Mouse (Mus musculus): ENCODE results near the gene Mpo. TPM values are rescaled to one million over a fixed set of nuclear protein-coding genes. Genes with fewer than 3 reads are reported as not detected.

Mpo gene
- polyA plus RNA-seq, 1 experiment from 2014 or later, result 1.7 TPM

DNA sequence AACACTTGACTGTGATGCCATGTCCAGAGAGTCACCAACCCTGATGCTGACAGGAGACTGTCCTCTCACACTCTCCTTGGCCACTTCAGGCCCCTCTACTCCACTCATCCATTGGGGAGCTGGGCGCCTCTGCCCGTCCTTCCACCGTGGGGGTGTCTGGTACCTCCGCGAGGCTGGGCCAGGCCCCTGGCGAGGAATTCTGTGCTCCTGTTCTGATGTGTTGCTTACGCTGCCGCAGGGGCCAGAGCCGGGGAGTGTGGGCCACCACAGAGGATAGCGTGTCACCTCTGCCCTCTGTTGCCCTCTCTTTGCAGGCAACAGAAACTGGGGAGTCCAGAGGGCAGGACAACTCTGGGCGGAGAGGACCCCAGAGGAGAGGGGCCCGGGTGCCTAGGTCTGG, 14.5 kb upstream of the Mpo start:
- Histone ChIP-seq H3K27me3 (peaks cover 27% of the 10 kb centered on the region; the same call in 1 of the 2 replicates), H3K4me1 (peaks cover 15% of the 10 kb centered on the region), H3K4me3 (peak overlapping the region; percentile 29; the same call in 1 of the 2 replicates), H3K4me2 (replicated peaks) (peak overlapping the region; percentile 62), H3K36me3 (0 out of 2 replicates have a peak, but pooled peaks cover 8% of the 10 kb centered on the region), H3K27ac (no peak overlapping the region), H3K9me3 (replicated peaks) (no peaks in the 10 kb centered on the region), H3K9ac (no peak overlapping the region)
- 0 out of 2 replicates have a peak, but pooled peaks have one; percentile 11 for ATAC-seq (ENCODE audit: low FRiP score)
- WGBS, result 46% methylated on average over 12 of the region's 12 CpGs

DNA sequence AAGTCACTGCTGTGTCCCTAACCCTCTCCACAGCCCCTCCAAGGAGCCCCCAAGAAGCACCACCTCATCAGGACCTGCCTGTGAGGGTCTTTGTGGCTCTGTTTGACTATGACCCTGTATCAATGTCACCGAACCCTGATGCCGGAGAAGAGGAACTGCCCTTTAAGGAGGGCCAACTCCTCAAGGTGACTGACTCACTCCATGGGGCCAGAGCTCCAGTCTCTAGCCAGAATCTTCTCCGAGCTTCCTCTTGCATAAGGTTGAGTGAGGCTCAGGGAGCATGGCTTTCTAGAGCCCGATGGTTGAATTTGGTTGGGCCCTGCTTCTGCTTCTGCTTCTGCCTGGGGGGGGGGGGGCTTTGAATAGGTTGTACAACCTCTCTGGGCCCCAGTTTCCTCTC, 14.0 kb upstream of the Mpo start:
- Histone ChIP-seq H3K27ac (no peak overlapping the region), H3K4me1 (peaks cover 15% of the 10 kb centered on the region), H3K9ac (no peak overlapping the region), H3K27me3 (peaks cover 27% of the 10 kb centered on the region; the same call in 1 of the 2 replicates), H3K9me3 (replicated peaks) (no peaks in the 10 kb centered on the region), H3K4me3 (no peak overlapping the region), H3K4me2 (replicated peaks) (no peak overlapping the region), H3K36me3 (0 out of 2 replicates have a peak, but pooled peaks cover 8% of the 10 kb centered on the region)
- ATAC-seq (ENCODE audit: low FRiP score), result no peak
- WGBS, result 85% methylated on average over 4 of the region's 4 CpGs

GRCm38 (mm10) chr11:87780130-87780529, 13.3 kb upstream of the Mpo start:
- peaks cover 4% of the 10 kb centered on the region for H3K36me3 ChIP-seq
- 85% methylated on average over 8 of the region's 8 CpGs for WGBS
- ATAC-seq (ENCODE audit: low FRiP score), result no peak
- no peak overlapping the region for H3K4me2 ChIP-seq (replicated peaks)
- H3K4me1 ChIP-seq, result peaks cover 15% of the 10 kb centered on the region
- no peaks in the 10 kb centered on the region for H3K9me3 ChIP-seq (replicated peaks)
- H3K27me3 ChIP-seq, result peaks cover 27% of the 10 kb centered on the region; the same call in 1 of the 2 replicates
- no peak overlapping the region for H3K27ac ChIP-seq
- no peak overlapping the region for H3K9ac ChIP-seq
- H3K4me3 ChIP-seq, result no peak overlapping the region

GRCm38 (mm10) chr11:87790088-87790487, 3.3 kb upstream of the Mpo start:
- Histone ChIP-seq H3K4me3 (no peak overlapping the region), H3K27ac (no peak overlapping the region), H3K27me3 (no peaks in the 10 kb centered on the region), H3K4me1 (no peaks in the 10 kb centered on the region), H3K9ac (no peak overlapping the region), H3K4me2 (replicated peaks) (no peak overlapping the region), H3K9me3 (replicated peaks) (no peaks in the 10 kb centered on the region), H3K36me3 (peaks cover 3% of the 10 kb centered on the region; the same call in 1 of the 2 replicates)
- ATAC-seq (ENCODE audit: low FRiP score), result no peak
- 86% methylated on average over 6 of the region's 6 CpGs for WGBS

- ATAC-seq (ENCODE audit: low FRiP score), result no peak
- no peaks in the 10 kb centered on the region for H3K36me3 ChIP-seq
- H3K27me3 ChIP-seq, result 0 out of 2 replicates have a peak, but pooled peaks cover 3% of the 10 kb centered on the region
- WGBS, result 88% methylated on average over 22 of the region's 22 CpGs
- H3K4me3 ChIP-seq, result no peak overlapping the region
- H3K9ac ChIP-seq, result no peak overlapping the region
- 0 out of 2 replicates have a peak, but pooled peaks cover 2% of the 10 kb centered on the region for H3K4me1 ChIP-seq
- H3K27ac ChIP-seq, result no peak overlapping the region
- no peak overlapping the region for H3K4me2 ChIP-seq (replicated peaks)
- H3K9me3 ChIP-seq (replicated peaks), result no peaks in the 10 kb centered on the region
These were observed 8.4 kb downstream of the Mpo start for GRCm38 (mm10) chr11:87801711-87802275.

DNA sequence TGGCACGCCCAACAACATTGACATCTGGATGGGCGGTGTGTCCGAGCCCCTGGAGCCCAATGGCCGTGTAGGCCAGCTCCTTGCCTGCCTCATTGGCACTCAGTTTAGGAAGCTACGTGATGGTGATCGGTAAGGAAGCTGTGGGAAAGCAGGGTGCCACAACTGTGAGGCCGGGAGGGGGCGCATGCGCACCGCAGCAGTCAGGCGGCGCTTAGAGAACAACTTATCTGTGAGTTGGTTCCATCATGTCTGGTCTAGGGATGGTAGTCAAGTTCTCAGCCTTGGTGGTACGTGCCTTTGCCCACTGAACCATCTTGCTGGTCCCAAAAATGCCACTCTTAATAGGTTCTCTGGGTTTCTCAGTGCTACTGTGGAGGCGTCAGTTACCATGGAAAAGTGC, 9.2 kb downstream of the Mpo start:
- no peak overlapping the region for H3K27ac ChIP-seq
- 50% methylated on average over 14 of the region's 14 CpGs for WGBS
- no peaks in the 10 kb centered on the region for H3K36me3 ChIP-seq
- H3K9ac ChIP-seq, result no peak overlapping the region
- H3K4me2 ChIP-seq (replicated peaks), result no peak overlapping the region
- ATAC-seq (ENCODE audit: low FRiP score), result no peak
- no peak overlapping the region for H3K4me3 ChIP-seq
- 0 out of 2 replicates have a peak, but pooled peaks cover 3% of the 10 kb centered on the region for H3K27me3 ChIP-seq
- no peaks in the 10 kb centered on the region for H3K9me3 ChIP-seq (replicated peaks)
- H3K4me1 ChIP-seq, result 0 out of 2 replicates have a peak, but pooled peaks cover 2% of the 10 kb centered on the region

DNA sequence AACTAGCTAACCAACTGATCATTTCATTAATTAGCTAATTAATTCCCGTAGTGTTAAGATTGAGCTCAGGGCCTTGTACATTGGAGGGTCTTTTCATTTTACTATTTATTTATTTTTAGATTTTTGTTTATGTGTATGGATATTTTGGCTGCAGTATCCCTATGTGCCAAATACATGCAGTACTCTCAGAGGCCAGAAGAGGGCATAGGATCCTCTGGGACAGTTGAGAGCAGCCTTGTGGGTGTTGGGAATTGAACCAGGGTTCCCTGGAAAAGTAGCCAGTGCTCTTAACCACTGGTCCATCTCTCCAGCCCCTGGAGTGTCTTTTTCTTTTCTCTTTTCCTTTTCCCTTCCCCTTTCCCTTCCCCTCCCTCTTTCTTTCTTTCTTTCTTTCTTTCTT, 12.1 kb downstream of the Mpo start:
- ATAC-seq (ENCODE audit: low FRiP score), result no peak
- Histone ChIP-seq H3K4me3 (no peak overlapping the region), H3K9ac (no peak overlapping the region), H3K36me3 (no peaks in the 10 kb centered on the region), H3K4me2 (replicated peaks) (no peak overlapping the region), H3K4me1 (0 out of 2 replicates have a peak, but pooled peaks cover 2% of the 10 kb centered on the region), H3K9me3 (replicated peaks) (no peaks in the 10 kb centered on the region), H3K27ac (no peak overlapping the region), H3K27me3 (0 out of 2 replicates have a peak, but pooled peaks cover 3% of the 10 kb centered on the region)
- WGBS, result 75% methylated on average over 1 of the region's 1 CpGs

- Histone ChIP-seq H3K9ac (no peak overlapping the region), H3K9me3 (replicated peaks) (no peaks in the 10 kb centered on the region), H3K4me2 (replicated peaks) (no peak overlapping the region), H3K4me1 (peaks cover 7% of the 10 kb centered on the region; the same call in 1 of the 2 replicates), H3K27me3 (no peaks in the 10 kb centered on the region), H3K36me3 (no peaks in the 10 kb centered on the region), H3K27ac (no peak overlapping the region), H3K4me3 (no peak overlapping the region)
- no peak for ATAC-seq (ENCODE audit: low FRiP score)
- 85% methylated on average over 6 of the region's 6 CpGs for WGBS
These were observed 14.1 kb downstream of the Mpo start for GRCm38 (mm10) chr11:87807433-87807832.

DNA sequence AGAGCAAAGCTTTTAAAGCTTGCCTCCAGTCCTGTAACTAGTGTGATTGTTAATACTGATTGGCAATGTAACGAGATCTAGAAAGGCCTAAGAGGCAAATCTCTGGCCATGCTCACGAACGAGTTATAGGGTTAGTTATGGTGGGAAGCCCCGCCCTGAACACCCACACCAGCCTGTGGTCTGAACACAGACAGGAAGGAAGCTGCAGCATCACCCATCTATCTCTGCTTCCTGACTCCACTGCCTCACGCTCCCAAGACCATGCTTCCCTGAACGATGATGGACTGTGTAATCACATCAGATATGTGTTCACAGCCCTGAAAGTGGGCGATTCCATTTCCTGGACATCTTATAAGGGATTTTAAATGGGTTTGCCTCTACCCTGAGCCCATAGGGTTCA, 14.9 kb downstream of the Mpo start:
- H3K4me2 ChIP-seq (replicated peaks), result no peak overlapping the region

GRCm38 (mm10) chr11:87811396-87811795, 18.0 kb downstream of the Mpo start:
- H3K27ac ChIP-seq, result no peak overlapping the region
- ATAC-seq (ENCODE audit: low FRiP score), result no peak
- WGBS, result 43% methylated on average over 4 of the region's 4 CpGs
- no peaks in the 10 kb centered on the region for H3K27me3 ChIP-seq
- H3K9ac ChIP-seq, result no peak overlapping the region
- no peak overlapping the region for H3K4me3 ChIP-seq
- no peak overlapping the region for H3K4me2 ChIP-seq (replicated peaks)
- peaks cover 9% of the 10 kb centered on the region for H3K4me1 ChIP-seq
- no peaks in the 10 kb centered on the region for H3K36me3 ChIP-seq
- H3K9me3 ChIP-seq (replicated peaks), result no peaks in the 10 kb centered on the region

More for the DNA sequence above, 14.9 kb downstream of the Mpo start:
- H3K27me3 ChIP-seq, result no peaks in the 10 kb centered on the region
- H3K36me3 ChIP-seq, result no peaks in the 10 kb centered on the region
- H3K27ac ChIP-seq, result no peak overlapping the region
- H3K4me3 ChIP-seq, result no peak overlapping the region
- ATAC-seq (ENCODE audit: low FRiP score), result no peak
- H3K9ac ChIP-seq, result no peak overlapping the region
- WGBS, result 88% methylated on average over 7 of the region's 7 CpGs
- peaks cover 5% of the 10 kb centered on the region; the same call in 1 of the 2 replicates for H3K4me1 ChIP-seq
- H3K9me3 ChIP-seq (replicated peaks), result no peaks in the 10 kb centered on the region

- Histone ChIP-seq H3K27me3 (peaks cover 6% of the 10 kb centered on the region; the same call in 1 of the 2 replicates), H3K4me3 (no peak overlapping the region), H3K27ac (no peak overlapping the region), H3K4me1 (peaks cover 21% of the 10 kb centered on the region), H3K36me3 (no peaks in the 10 kb centered on the region), H3K9ac (no peak overlapping the region), H3K9me3 (replicated peaks) (no peaks in the 10 kb centered on the region), H3K4me2 (replicated peaks) (no peak overlapping the region)
- WGBS, result 68% methylated on average over 8 of the region's 8 CpGs
- ATAC-seq (ENCODE audit: low FRiP score), result no peak
These were observed 21.4 kb downstream of the Mpo start for GRCm38 (mm10) chr11:87814831-87815230.

GRCm38 (mm10) chr11:87816707-87817442, 23.5 kb downstream of the Mpo start:
- H3K27ac ChIP-seq, result peak overlapping the region; percentile 62
- H3K9me3 ChIP-seq (replicated peaks), result no peaks in the 10 kb centered on the region
- H3K36me3 ChIP-seq, result no peaks in the 10 kb centered on the region
- H3K4me2 ChIP-seq (replicated peaks), result peak overlapping the region; percentile 66
- peaks cover 16% of the 10 kb centered on the region for H3K4me1 ChIP-seq
- peak overlapping the region; percentile 37 for H3K4me3 ChIP-seq
- ATAC-seq (ENCODE audit: low FRiP score), result peak; percentile 94
- 3% methylated on average over 31 of the region's 31 CpGs for WGBS
- H3K27me3 ChIP-seq, result peaks cover 6% of the 10 kb centered on the region; the same call in 1 of the 2 replicates
- H3K9ac ChIP-seq, result peak overlapping the region; percentile 60
